Mouse (Mus musculus) gastrocnemius, postnatal 4 days (tissue): ENCODE results near the gene Ints12. TPM values are rescaled to one million over a fixed set of nuclear protein-coding genes. Genes with fewer than 3 reads are reported as not detected.

Source experiments
- DNase-seq, 2 experiments: peaks; one replicate each; pipeline ENCODE4 v3.0.0; 2021 to 2022; ENCODE audit warnings: low spot score in 2 of 2, mixed read lengths in 2 of 2
- total RNA-seq, 2 experiments: library from RNA; stranded (reverse); gene quantifications; 2 replicates each; pipeline ENCODE4 v1.2.3; 2021

Gene Ints12
- total RNA-seq, 2 experiments from 2014 or later = 9.2 to 10.7 TPM

DNA sequence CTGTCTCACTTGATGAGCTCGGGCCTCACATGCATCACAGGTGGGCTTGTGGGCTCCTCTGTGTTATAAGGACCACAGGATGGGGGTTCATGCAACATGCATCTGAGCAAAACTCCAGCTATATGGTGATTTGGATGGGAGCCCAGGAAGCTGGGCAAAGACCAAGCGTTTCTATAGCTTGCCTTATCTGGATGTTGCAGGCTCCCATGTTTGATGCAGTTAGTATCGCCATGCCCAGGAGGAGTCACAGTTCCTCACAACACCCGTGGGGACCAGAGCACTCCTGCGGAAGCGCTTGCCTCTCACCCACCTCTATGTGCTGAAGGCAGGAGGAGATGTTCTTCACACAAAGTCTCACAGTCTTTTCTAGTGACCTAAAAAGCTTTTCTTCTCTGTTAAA lies 50.2 kb downstream of the Ints12 start:
- no peak for DNase-seq

DNA sequence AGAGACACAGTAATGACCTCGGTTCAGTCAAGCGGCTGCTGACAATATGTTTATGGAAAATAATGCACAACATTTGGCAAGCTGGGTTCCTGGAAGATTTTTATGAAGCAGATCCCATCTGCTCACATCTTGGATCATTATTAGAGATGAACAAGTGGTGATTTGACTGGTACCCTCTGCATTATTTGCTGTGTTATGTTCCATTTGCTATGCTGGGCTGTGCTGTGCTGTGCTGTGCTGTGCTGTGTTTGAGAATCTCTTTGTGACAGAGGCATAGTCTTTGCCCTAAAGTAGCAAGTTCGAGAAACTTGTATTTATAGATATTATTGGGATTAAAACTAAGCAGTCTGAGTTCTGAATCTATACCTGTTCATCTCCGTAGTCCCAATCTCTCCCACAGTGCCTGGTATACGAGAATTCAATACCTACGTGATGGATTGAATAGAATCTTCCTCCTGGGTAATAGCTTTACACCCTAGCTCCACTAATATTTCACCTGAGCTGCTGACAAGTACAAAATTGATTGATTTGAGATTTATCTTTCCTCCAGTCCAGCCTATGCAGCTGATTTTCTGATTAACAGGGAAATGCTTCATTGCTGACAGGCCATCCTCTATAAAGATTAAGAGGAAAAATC lies 53.0 kb downstream of the Ints12 start:
- no peak for DNase-seq

GRCm38 (mm10) chr3:133151629-133152028 lies 60.0 kb downstream of the Ints12 start:
- no peak for DNase-seq

GRCm38 (mm10) chr3:133152831-133153230 lies 61.2 kb downstream of the Ints12 start:
- no peak for DNase-seq

- no peak for DNase-seq
These were observed 62.0 kb downstream of the Ints12 start for GRCm38 (mm10) chr3:133153629-133154028.

DNA sequence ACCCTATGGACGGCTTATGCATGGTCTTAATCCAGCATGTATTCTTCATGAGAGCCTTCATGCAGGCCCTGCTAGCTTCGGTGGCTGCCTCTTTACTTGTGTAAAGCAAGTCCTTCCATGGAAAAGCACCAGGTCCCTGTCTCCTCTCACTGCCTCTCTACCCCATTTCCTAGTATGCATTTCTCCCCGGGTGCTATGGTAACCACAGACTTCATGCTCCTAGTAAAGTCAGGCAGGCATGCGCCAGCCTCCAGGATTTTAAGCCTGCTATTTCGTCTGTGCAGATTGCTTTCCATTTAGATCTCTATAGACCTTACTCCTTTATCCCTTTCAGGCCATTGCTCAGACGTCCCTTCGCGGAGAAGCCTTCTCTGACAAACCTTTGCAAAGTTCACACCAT lies 63.0 kb downstream of the Ints12 start:
- no peak for DNase-seq

DNA sequence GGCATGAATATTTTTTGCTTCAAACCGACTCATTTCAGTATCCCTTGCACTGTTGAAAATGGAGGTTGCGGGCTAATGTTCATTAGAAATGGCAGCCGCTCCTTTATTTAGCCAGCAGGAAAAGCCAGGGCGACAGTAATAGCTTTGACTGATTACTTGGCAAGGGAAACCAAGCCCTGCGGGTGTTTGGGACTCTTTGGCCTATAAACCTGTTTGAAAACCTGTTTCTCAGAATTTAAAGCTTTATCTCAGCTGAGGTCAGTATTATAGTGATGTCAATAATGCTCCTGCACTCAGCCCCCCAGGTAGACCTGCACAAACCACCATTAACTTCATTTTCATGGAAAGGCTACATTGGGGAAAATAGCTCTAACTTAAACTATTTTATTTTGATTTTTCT lies 66.6 kb downstream of the Ints12 start:
- DNase-seq = no peak

Other genes starting within 250 kb of the Ints12 start
- gene Npnt, start 141.5 kb upstream of the Ints12 start, total RNA-seq = 10 to 100 TPM; 47.9 to 66.2 TPM
- 10 to 100 TPM; 13.0 to 14.4 TPM for gene Gstcd, start 193 bp downstream of the Ints12 start, total RNA-seq
- not detected for gene Arhgef38, start 143.1 kb downstream of the Ints12 start, total RNA-seq
- 10 to 100 TPM; 48.4 to 56.0 TPM for gene Ppa2, start 218.3 kb downstream of the Ints12 start, total RNA-seq